Mouse (Mus musculus): ENCODE measurements at regions not wholly inside any gene's neighbourhood (a gene's known extent, or its start where the extent isn't known, plus 50 kb on each side); places are given as distances from the start of the nearest gene placed in this dataset.
A peak's percentile ranks its signal among the peaks of the same experiment; 100 is the strongest.
"Not testable (repeated sequence)": the region's sequence is repeated elsewhere in the genome, so short reads cannot be mapped to it uniquely, and the experiment has no call there.

- Histone ChIP-seq H3K27me3 (no peaks in the 10 kb centered on the region), H3K4me3 (replicated peaks) (no peak overlapping the region), H3K9me3 (replicated peaks) (no peaks in the 10 kb centered on the region), H3K27ac (replicated peaks) (no peak overlapping the region), H3K9ac (no peak overlapping the region), H3K4me1 (replicated peaks) (no peaks in the 10 kb centered on the region), H3K36me3 (replicated peaks) (no peaks in the 10 kb centered on the region), H3K4me2 (no peak overlapping the region)
- no peak for ATAC-seq (ENCODE audit: insufficient read depth)
- 42% methylated on average over 4 of the region's 4 CpGs for WGBS (ENCODE audit: insufficient replicate concordance)
Observed at GRCm38 (mm10) chr1:95397188-95397587, 83.8 kb downstream of the Fam174a start.

DNA sequence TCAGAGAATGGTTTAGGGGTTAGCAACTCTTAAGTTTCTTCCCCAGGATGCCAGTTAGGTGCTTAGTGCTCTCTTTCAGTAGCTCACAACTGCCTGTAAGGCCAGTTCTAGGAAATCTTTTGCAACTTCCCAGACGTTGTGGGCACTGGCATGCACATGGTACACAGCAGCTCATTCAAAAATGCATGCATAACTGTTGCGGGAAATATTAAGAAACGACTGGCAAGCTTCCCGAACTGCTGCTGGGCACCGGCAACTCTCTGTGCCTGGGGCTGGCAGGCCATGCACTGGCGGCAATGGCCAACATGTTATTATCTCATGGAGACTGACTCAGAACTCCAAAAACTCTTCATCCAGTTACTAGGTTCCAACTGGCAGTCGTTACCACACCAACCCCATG is 86.3 kb downstream of the Fam174a start:
- no peaks in the 10 kb centered on the region for H3K36me3 ChIP-seq (replicated peaks)
- no peaks in the 10 kb centered on the region for H3K9me3 ChIP-seq (replicated peaks)
- no peak overlapping the region for H3K27ac ChIP-seq (replicated peaks)
- no peak overlapping the region for H3K9ac ChIP-seq
- no peaks in the 10 kb centered on the region for H3K4me1 ChIP-seq (replicated peaks)
- WGBS (ENCODE audit: insufficient replicate concordance), result 66% methylated on average over 7 of the region's 7 CpGs
- no peaks in the 10 kb centered on the region for H3K27me3 ChIP-seq
- ATAC-seq (ENCODE audit: insufficient read depth), result no peak
- no peak overlapping the region for H3K4me2 ChIP-seq
- H3K4me3 ChIP-seq (replicated peaks), result no peak overlapping the region

DNA sequence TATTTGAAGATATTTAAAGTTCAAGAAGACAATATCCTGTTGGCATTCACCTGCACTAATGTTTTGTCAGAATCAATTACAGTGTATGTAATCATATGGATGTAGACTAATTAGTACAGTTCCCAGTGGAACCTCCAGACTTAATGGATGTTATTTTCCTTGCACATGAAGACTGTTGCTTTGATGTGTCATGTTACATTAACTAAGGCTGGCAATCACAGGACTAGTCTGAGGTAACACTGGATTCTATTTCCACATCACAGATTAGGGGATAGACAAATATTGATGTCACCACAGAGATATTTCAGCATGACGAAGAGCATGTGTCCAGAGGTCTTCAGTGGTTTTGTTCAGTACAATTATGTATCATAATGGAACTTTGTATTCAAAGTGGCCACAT is 108.8 kb downstream of the Fam174a start:
- no peaks in the 10 kb centered on the region for H3K36me3 ChIP-seq (replicated peaks)
- H3K4me3 ChIP-seq (replicated peaks), result no peak overlapping the region
- H3K27me3 ChIP-seq, result no peaks in the 10 kb centered on the region
- no peak for ATAC-seq (ENCODE audit: insufficient read depth)
- WGBS (ENCODE audit: insufficient replicate concordance), result 55% methylated on average over 1 of the region's 1 CpGs
- H3K9me3 ChIP-seq (replicated peaks), result no peaks in the 10 kb centered on the region
- H3K4me1 ChIP-seq (replicated peaks), result no peaks in the 10 kb centered on the region
- H3K4me2 ChIP-seq, result no peak overlapping the region
- H3K9ac ChIP-seq, result no peak overlapping the region
- no peak overlapping the region for H3K27ac ChIP-seq (replicated peaks)

DNA sequence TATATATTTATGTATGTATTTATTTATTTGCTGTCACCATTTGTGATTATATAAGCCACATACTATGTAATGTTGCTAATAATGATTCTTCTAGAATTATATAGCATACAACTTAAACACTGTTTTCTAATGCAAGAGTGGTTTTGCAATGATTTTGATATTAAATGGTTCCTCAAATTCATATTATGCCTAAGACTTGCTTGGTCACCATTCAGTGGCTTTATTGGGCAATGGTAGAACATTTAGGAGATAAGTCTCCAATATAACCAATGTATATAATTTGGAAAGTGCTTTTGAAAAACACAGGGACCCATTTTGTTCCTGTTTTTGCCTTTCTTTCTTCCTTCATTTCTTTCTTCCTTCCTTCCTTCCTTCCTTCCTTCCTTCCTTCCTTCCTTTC is 112.0 kb downstream of the Fam174a start:
- H3K4me3 ChIP-seq (replicated peaks), result no peak overlapping the region
- no peak overlapping the region for H3K27ac ChIP-seq (replicated peaks)
- no peak overlapping the region for H3K9ac ChIP-seq
- H3K27me3 ChIP-seq, result no peaks in the 10 kb centered on the region
- H3K4me1 ChIP-seq (replicated peaks), result no peaks in the 10 kb centered on the region
- no peaks in the 10 kb centered on the region for H3K9me3 ChIP-seq (replicated peaks)
- no peak for ATAC-seq (ENCODE audit: insufficient read depth)
- H3K4me2 ChIP-seq, result no peak overlapping the region
- no peaks in the 10 kb centered on the region for H3K36me3 ChIP-seq (replicated peaks)

GRCm38 (mm10) chr1:95437155-95437554 is 123.7 kb downstream of the Fam174a start:
- Histone ChIP-seq H3K4me3 (replicated peaks) (no peak overlapping the region), H3K27me3 (no peaks in the 10 kb centered on the region), H3K9ac (no peak overlapping the region), H3K36me3 (replicated peaks) (no peaks in the 10 kb centered on the region), H3K4me1 (replicated peaks) (no peaks in the 10 kb centered on the region), H3K4me2 (no peak overlapping the region), H3K9me3 (replicated peaks) (no peaks in the 10 kb centered on the region), H3K27ac (replicated peaks) (no peak overlapping the region)
- no peak for ATAC-seq (ENCODE audit: insufficient read depth)

- 51% methylated on average over 3 of the region's 3 CpGs for WGBS (ENCODE audit: insufficient replicate concordance)
- ATAC-seq (ENCODE audit: insufficient read depth), result no peak
- H3K9me3 ChIP-seq (replicated peaks), result no peaks in the 10 kb centered on the region
- no peak overlapping the region for H3K4me2 ChIP-seq
- H3K9ac ChIP-seq, result no peak overlapping the region
- H3K27me3 ChIP-seq, result no peaks in the 10 kb centered on the region
- H3K4me3 ChIP-seq (replicated peaks), result no peak overlapping the region
- H3K27ac ChIP-seq (replicated peaks), result no peak overlapping the region
- no peaks in the 10 kb centered on the region for H3K36me3 ChIP-seq (replicated peaks)
- H3K4me1 ChIP-seq (replicated peaks), result no peaks in the 10 kb centered on the region
Observed at GRCm38 (mm10) chr1:95445541-95445940, 132.1 kb downstream of the Fam174a start.

DNA sequence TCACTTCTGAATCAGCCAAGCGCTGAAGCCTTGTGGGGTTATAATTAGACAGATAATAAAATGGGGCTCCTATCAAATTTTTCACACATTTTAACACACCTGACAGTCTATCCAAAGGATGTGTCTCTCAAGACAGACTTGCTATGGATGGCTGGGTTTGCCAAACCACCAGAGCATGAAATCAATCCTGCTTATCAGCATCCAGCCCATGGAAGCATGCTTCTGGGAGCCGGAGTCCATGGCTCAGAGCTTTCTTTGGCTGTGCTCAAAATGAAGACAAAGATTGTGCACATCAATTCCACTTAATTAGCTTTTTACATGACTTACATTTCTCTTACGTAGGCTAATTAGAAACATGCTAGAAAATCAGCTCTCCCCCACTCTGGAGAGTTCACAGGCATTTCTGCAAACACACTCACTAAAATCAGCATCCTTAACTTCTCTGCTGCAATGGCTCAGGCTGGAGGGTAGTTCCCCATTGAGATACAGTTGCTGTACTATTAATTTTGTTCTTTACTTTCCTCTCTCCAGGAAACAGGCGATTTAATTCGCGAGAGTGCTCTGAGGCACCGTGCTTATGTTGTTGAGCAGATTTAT is 135.6 kb downstream of the Fam174a start:
- Histone ChIP-seq H3K27me3 (no peaks in the 10 kb centered on the region), H3K36me3 (replicated peaks) (no peaks in the 10 kb centered on the region), H3K4me1 (replicated peaks) (no peaks in the 10 kb centered on the region), H3K4me3 (replicated peaks) (no peak overlapping the region), H3K27ac (replicated peaks) (no peak overlapping the region), H3K9me3 (replicated peaks) (no peaks in the 10 kb centered on the region), H3K4me2 (no peak overlapping the region), H3K9ac (no peak overlapping the region)
- no peak for ATAC-seq (ENCODE audit: insufficient read depth)
- 55% methylated on average over 7 of the region's 7 CpGs for WGBS (ENCODE audit: insufficient replicate concordance)

GRCm38 (mm10) chr1:95450920-95451332 is 137.5 kb downstream of the Fam174a start:
- H3K4me3 ChIP-seq (replicated peaks), result no peak overlapping the region
- WGBS (ENCODE audit: insufficient replicate concordance), result 14% methylated on average over 4 of the region's 4 CpGs
- H3K36me3 ChIP-seq (replicated peaks), result no peaks in the 10 kb centered on the region
- no peaks in the 10 kb centered on the region for H3K4me1 ChIP-seq (replicated peaks)
- no peak overlapping the region for H3K9ac ChIP-seq
- H3K9me3 ChIP-seq (replicated peaks), result no peaks in the 10 kb centered on the region
- no peak overlapping the region for H3K27ac ChIP-seq (replicated peaks)
- ATAC-seq (ENCODE audit: insufficient read depth), result peak; percentile 47; the same call in 1 of the 2 replicates
- H3K4me2 ChIP-seq, result no peak overlapping the region
- no peaks in the 10 kb centered on the region for H3K27me3 ChIP-seq

DNA sequence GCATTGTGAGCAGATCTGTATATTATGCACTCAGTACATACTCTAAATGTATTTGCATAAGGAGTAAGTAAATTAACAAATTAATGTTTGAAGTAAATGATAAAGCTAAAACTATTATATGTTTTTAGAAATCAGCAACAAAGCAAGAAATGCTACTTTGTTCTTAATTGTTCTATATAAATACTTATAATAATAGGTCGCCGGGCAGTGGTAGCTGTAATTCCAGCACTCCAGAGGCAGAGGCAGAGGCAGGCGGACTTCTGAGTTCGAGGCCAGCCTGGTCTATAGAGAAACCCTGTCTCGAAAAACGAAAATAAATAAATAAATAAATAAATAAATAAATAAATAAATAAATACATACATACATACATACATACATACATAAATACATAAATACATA is 138.3 kb downstream of the Fam174a start:
- H3K4me2 ChIP-seq; H3K4me1 ChIP-seq (replicated peaks); H3K27me3 ChIP-seq; H3K4me3 ChIP-seq (replicated peaks); H3K36me3 ChIP-seq (replicated peaks); H3K9ac ChIP-seq; H3K9me3 ChIP-seq (replicated peaks); H3K27ac ChIP-seq (replicated peaks): not testable (repeated sequence)
- ATAC-seq (ENCODE audit: insufficient read depth), result peak; percentile 67; the same call in 1 of the 2 replicates
- 62% methylated on average over 6 of the region's 6 CpGs for WGBS (ENCODE audit: insufficient replicate concordance)

GRCm38 (mm10) chr1:95454246-95454645 is 140.8 kb downstream of the Fam174a start:
- Histone ChIP-seq H3K9ac (no peak overlapping the region), H3K9me3 (replicated peaks) (no peaks in the 10 kb centered on the region), H3K36me3 (replicated peaks) (no peaks in the 10 kb centered on the region), H3K27me3 (no peaks in the 10 kb centered on the region), H3K4me2 (no peak overlapping the region), H3K4me3 (replicated peaks) (no peak overlapping the region), H3K27ac (replicated peaks) (no peak overlapping the region), H3K4me1 (replicated peaks) (no peaks in the 10 kb centered on the region)
- 40% methylated on average over 2 of the region's 2 CpGs for WGBS (ENCODE audit: insufficient replicate concordance)
- no peak for ATAC-seq (ENCODE audit: insufficient read depth)

- WGBS (ENCODE audit: insufficient replicate concordance), result 37% methylated on average over 1 of the region's 1 CpGs
- no peak overlapping the region for H3K9ac ChIP-seq
- H3K9me3 ChIP-seq (replicated peaks), result no peaks in the 10 kb centered on the region
- H3K27ac ChIP-seq (replicated peaks), result no peak overlapping the region
- no peaks in the 10 kb centered on the region for H3K4me1 ChIP-seq (replicated peaks)
- H3K36me3 ChIP-seq (replicated peaks), result no peaks in the 10 kb centered on the region
- no peak overlapping the region for H3K4me2 ChIP-seq
- ATAC-seq (ENCODE audit: insufficient read depth), result no peak
- H3K27me3 ChIP-seq, result no peaks in the 10 kb centered on the region
- no peak overlapping the region for H3K4me3 ChIP-seq (replicated peaks)
Observed at GRCm38 (mm10) chr1:95459355-95459754, 145.9 kb downstream of the Fam174a start.

DNA sequence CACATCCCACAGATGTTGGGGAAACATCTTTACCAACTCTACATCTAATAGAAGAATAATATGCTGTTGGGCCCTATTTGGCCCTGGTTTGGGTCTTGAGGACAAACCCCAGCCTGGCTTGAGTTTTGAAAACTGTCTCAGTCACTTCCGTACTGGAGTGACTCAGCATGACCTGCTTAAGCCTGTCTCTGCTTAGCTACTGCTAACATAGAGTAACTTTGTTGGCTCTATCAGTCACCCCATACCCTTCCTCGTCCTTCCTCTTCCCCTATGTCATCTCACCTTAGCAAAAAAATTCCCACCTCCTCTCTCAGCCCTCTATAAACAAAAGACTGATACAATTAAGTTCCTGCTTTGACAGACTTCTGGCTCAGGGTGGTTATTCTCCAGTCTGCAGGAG is 154.7 kb downstream of the Fam174a start:
- Histone ChIP-seq H3K27me3 (no peaks in the 10 kb centered on the region), H3K27ac (replicated peaks) (no peak overlapping the region), H3K4me3 (replicated peaks) (no peak overlapping the region), H3K9me3 (replicated peaks) (no peaks in the 10 kb centered on the region), H3K4me2 (no peak overlapping the region), H3K36me3 (replicated peaks) (no peaks in the 10 kb centered on the region), H3K4me1 (replicated peaks) (no peaks in the 10 kb centered on the region), H3K9ac (no peak overlapping the region)
- WGBS (ENCODE audit: insufficient replicate concordance), result 12% methylated on average over 2 of the region's 2 CpGs
- no peak for ATAC-seq (ENCODE audit: insufficient read depth)

Data from liver, embryonic 15.5 days (tissue).